18 mouse cellular contexts compared by ENCODE assay signal in the genomic region with DNA sequence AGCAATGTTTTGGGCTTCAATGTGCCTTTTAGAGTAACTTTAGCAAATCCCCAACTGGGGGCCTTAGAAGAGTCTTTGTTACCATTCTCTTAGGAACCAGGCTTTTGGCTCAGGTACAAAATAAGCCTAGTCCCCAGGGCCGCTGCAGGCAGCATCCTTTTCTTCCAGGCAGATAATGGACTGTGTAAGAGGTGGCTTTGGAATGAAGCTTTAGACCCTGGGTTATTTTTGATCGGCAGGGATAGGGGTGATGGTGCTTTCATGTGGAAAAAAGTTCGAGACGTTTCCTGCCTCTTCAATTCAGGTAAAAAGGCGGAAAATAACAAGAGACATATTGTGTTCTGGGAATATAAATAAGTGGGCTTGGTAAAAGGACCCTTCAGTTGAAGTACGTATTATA.
DNase-seq lines count a peak whose midpoint lies in the region; ATAC-seq and TF ChIP-seq lines count a peak whose summit lies in the region.
"Had no signal": no experiment of that assay in that cellular context is flagged by ENCODE, and none has a peak within 500 bp of the region (broad histone marks: within the 10 kb centered on the region; RNA-seq: fewer than 3 reads in every experiment).

No protein-coding gene starts in this region.

- H3K27ac ChIP-seq in forebrain, embryonic 15.5 days (replicated peaks): no peak overlapping the region
- H3K27ac ChIP-seq in forebrain, embryonic 16.5 days (ENCODE audit: low read length): no peak overlapping the region
- H3K27ac ChIP-seq: embryonic facial prominence, embryonic 10.5 days; embryonic facial prominence, embryonic 12.5 days; forebrain, embryonic 12.5 days had no signal

- no peak overlapping the region for H3K4me2 ChIP-seq in forebrain, embryonic 15.5 days (replicated peaks)
- H3K4me2 ChIP-seq in forebrain, embryonic 16.5 days (ENCODE audit: low read length): no peak overlapping the region
- H3K4me2 ChIP-seq: embryonic facial prominence, embryonic 12.5 days; forebrain, embryonic 12.5 days had no signal

- H3K4me3 ChIP-seq in forebrain, embryonic 15.5 days: no peak overlapping the region
- no peak overlapping the region for H3K4me3 ChIP-seq in forebrain, embryonic 16.5 days (replicated peaks; ENCODE audit: low read length)
- H3K4me3 ChIP-seq: embryonic facial prominence, embryonic 10.5 days; embryonic facial prominence, embryonic 12.5 days; forebrain, embryonic 12.5 days had no signal

- no peaks in the 10 kb centered on the region for H3K27me3 ChIP-seq in forebrain, embryonic 15.5 days
- no peaks in the 10 kb centered on the region for H3K27me3 ChIP-seq in forebrain, embryonic 16.5 days (replicated peaks; ENCODE audit: control insufficient read depth, insufficient read depth, low read length)
- H3K27me3 ChIP-seq: embryonic facial prominence, embryonic 12.5 days; forebrain, embryonic 12.5 days had no signal

- H3K9ac ChIP-seq in forebrain, embryonic 15.5 days (replicated peaks): no peak overlapping the region
- no peak overlapping the region for H3K9ac ChIP-seq in forebrain, embryonic 16.5 days (replicated peaks; ENCODE audit: low read depth, low read length)
- H3K9ac ChIP-seq: embryonic facial prominence, embryonic 12.5 days; forebrain, embryonic 12.5 days; forebrain, postnatal 0 days had no signal

- H3K4me1 ChIP-seq in forebrain, embryonic 15.5 days: no peaks in the 10 kb centered on the region; the same call in 1 of the 2 replicates
- H3K4me1 ChIP-seq in forebrain, embryonic 16.5 days (replicated peaks; ENCODE audit: control insufficient read depth, insufficient read depth, low read length): no peaks in the 10 kb centered on the region
- H3K4me1 ChIP-seq: embryonic facial prominence, embryonic 10.5 days; embryonic facial prominence, embryonic 12.5 days had no signal

- 0 out of 2 replicates have a peak, but pooled peaks have one; percentile 29 for ATAC-seq in forebrain, embryonic 15.5 days (replicated peaks)
- no peak for ATAC-seq in forebrain, embryonic 16.5 days
- ATAC-seq: forebrain, postnatal 0 days had no signal

- no peak for TF ChIP-seq POLR2A in brain, embryonic 14.5 days (IDR thresholded peaks at IDR 0.05; ENCODE audit: borderline replicate concordance, extremely low read depth, insufficient read depth, insufficient read length, poor library complexity, severe bottlenecking)

- DNase-seq in brain, embryonic 14.5 days (ENCODE audit: low read depth): peak; percentile 30
- peak; percentile 22 for DNase-seq in retina, embryonic 14.5 days (ENCODE audit: low spot score)
- DNase-seq in thymus, postnatal 36 days: no peak
- DNase-seq in testis, postnatal 10 days (ENCODE audit: low spot score): no peak
- DNase-seq: adrenal gland, adult 2 months; adrenal gland, postnatal 10 days; adrenal gland, postnatal 25 days; cerebellum, adult 11-12 months; cerebellum, adult 2 months; cerebellum, adult 9-10 months; cerebellum, postnatal 10 days; cerebellum, postnatal 25 days; forebrain, postnatal 0 days had no signal

- 15% methylated on average over 6 of the region's 6 CpGs for WGBS in forebrain, embryonic 15.5 days
- WGBS in forebrain, embryonic 16.5 days: 13% methylated on average over 6 of the region's 6 CpGs

- H3K9me3 ChIP-seq in forebrain, embryonic 15.5 days: no peaks in the 10 kb centered on the region
- no peaks in the 10 kb centered on the region for H3K9me3 ChIP-seq in forebrain, embryonic 16.5 days (ENCODE audit: control insufficient read depth, low read length)
- H3K9me3 ChIP-seq: embryonic facial prominence, embryonic 10.5 days; embryonic facial prominence, embryonic 12.5 days; forebrain, embryonic 12.5 days had no signal

- no peaks in the 10 kb centered on the region for H3K36me3 ChIP-seq in forebrain, embryonic 15.5 days
- no peaks in the 10 kb centered on the region for H3K36me3 ChIP-seq in forebrain, embryonic 16.5 days (ENCODE audit: control insufficient read depth, insufficient read depth)
- H3K36me3 ChIP-seq: embryonic facial prominence, embryonic 10.5 days; embryonic facial prominence, embryonic 12.5 days; forebrain, embryonic 12.5 days had no signal

- no peak for TF ChIP-seq CTCF in brain, embryonic 14.5 days (IDR thresholded peaks at IDR 0.05; ENCODE audit: borderline replicate concordance, extremely low read depth, insufficient read depth, insufficient read length)

Comparison
In these comparisons a context has a peak if more than half of its experiments do, and no peak if none do; other contexts are left out.
1. DNase-seq: peak in brain, embryonic 14.5 days (single experiment) and retina, embryonic 14.5 days (single experiment); none in thymus, postnatal 36 days (0 of 2) and testis, postnatal 10 days (single experiment).